Mouse (Mus musculus): ENCODE results near the gene Tssk6.

DNA sequence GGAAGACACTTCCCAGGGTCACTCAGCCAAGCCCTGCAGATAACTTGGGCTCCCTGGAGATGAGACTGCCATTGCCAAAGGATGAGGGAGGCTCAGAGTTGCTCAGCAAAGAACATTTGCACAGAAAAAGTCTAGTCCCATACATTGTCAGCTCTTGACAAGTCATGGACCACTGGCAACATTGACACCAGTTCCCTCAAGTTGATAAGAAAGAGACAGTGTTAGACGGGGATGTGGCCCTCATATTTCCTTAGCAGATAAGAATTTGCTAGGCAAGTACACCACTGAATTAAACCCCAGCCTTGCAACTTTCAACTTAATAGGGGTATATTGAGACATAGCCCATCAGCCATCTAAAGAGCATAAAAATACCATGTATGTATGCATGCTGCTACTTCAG lies 22.0 kb downstream of the Tssk6 start:
- TF ChIP-seq EP300 (IDR thresholded peaks at IDR 0.05; ENCODE audit: insufficient read depth, low read depth, low read length) (no peak), POLR2A (IDR thresholded peaks at IDR 0.05; ENCODE audit: insufficient read depth, low read depth, low read length) (no peak)

All from heart, adult 2 months (tissue).